ENCODE assay signal across 8 mouse cellular contexts in the genomic region with DNA sequence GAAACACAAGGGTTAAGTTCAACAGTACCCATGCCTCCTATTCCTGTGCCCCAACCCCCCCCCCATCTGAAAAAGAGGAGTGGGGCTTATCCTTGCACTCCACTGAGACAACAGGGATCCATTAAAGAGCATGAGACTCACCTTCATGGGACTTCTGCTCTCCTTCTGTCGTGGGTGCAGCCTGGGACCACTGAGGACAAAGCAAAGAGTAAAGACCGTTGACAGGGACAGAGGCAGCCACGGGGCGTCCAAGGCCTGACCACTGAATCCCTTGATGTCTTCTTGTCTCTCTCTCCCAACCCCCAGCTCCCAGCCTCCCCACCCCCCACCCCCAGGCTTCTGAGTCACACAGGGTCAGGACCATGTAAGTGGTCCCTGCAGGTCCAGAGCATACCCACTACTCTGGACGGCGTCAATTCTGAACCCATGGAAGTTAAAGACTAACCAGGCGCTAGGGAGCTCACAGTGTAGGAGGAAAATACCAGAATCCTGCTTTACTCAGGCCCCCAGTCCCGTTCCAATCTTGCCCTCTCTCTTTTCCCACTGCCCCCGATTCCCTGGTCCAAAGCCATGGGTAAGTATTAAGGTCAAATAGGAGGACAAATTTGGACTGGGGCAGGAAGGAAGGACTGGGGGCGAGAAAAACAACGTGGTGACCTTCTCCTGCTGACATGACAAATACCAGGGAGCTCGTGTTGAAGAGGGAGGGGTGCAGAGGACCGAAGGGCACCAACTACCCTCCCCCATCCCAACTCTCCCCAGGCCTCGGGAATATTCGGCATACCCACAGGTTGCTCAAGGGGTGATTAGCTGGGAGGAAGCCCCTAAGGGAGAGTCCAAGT. TPM values are rescaled to one million over a fixed set of nuclear protein-coding genes. Genes with fewer than 3 reads are reported as not detected.
DNase-seq lines count a peak whose midpoint lies in the region; ATAC-seq and TF ChIP-seq lines count a peak whose summit lies in the region.

No protein-coding gene starts in this region.

- TF ChIP-seq POLR2A in MEL (IDR thresholded peaks at IDR 0.05; ENCODE audit: control insufficient read depth in 1 of 2, insufficient read depth in 1 of 2, low read depth in 1 of 2, low read length in 2 of 2, poor library complexity in 1 of 2), result no peak

- H3K4me2 ChIP-seq in heart, embryonic 11.5 days, result peak overlapping the region; percentile 68
- peak overlapping the region; percentile 89 for H3K4me2 ChIP-seq in neural tube, embryonic 11.5 days (ENCODE audit: low read depth)

- whole genome bisulfite sequencing in heart, embryonic 11.5 days (ENCODE audit: insufficient replicate concordance), result 9% methylated on average over 15 of the region's 15 CpGs
- 19% methylated on average over 15 of the region's 15 CpGs for WGBS in neural tube, embryonic 11.5 days

- DNase-seq in 3T3-L1 (ENCODE audit: low read depth, low spot score) (peak; percentile 29), MEL (ENCODE audit: low read depth, low spot score) (no peak)
- DNase-seq in kidney, postnatal 10 days, result peak; percentile 69
- no peak for DNase-seq in neural tube, embryonic 11.5 days (ENCODE audit: low spot score)
- DNase-seq in layer of hippocampus, adult 9-10 months (ENCODE audit: low spot score), result no peak
- DNase-seq in cerebellum, adult 18-20 months, result no peak
- no peak for DNase-seq in thymus, postnatal 14 days

- H3K79me2 ChIP-seq in MEL (ENCODE audit: control insufficient read depth, insufficient read depth, low read length, poor library complexity), result peaks cover 46% of the 10 kb centered on the region

- H3K27ac ChIP-seq in MEL (ENCODE audit: control insufficient read depth, low read depth, low read length), result no peak overlapping the region
- H3K27ac ChIP-seq in heart, embryonic 11.5 days (ENCODE audit: low read depth, low read length), result peak overlapping the region; percentile 98
- H3K27ac ChIP-seq in neural tube, embryonic 11.5 days (ENCODE audit: low read depth, low read length), result no peak overlapping the region; the same call in 1 of the 2 replicates

- no peak for TF ChIP-seq RAD21 in MEL (IDR thresholded peaks at IDR 0.05; ENCODE audit: low read depth, low read length)

- ATAC-seq in heart, embryonic 11.5 days (replicated peaks; ENCODE audit: insufficient number of reproducible peaks, low FRiP score, low TSS enrichment), result no peak
- no peak for ATAC-seq in neural tube, embryonic 11.5 days (ENCODE audit: insufficient read depth, low FRiP score, low TSS enrichment)

- peak overlapping the region in 1 of 2 experiments; percentile 97; a peak in 2 of 4 replicates for H3K4me3 ChIP-seq in MEL (ENCODE audit: control insufficient read depth in 1 of 2, insufficient read depth in 1 of 2, low read depth in 2 of 2, low read length in 2 of 2)
- H3K4me3 ChIP-seq in heart, embryonic 11.5 days (ENCODE audit: low read depth, low read length), result peak overlapping the region; percentile 95
- H3K4me3 ChIP-seq in neural tube, embryonic 11.5 days (ENCODE audit: low read depth, low read length), result peak overlapping the region; percentile 91; the same call in 1 of the 2 replicates

- no peak for TF ChIP-seq CTCF in MEL (IDR thresholded peaks at IDR 0.05 in 2 of 3, conservative IDR thresholded peaks at IDR 0.05 in 1 of 3; ENCODE audit: control insufficient read depth in 1 of 3, insufficient read depth in 1 of 3, low read depth in 2 of 3, low read length in 3 of 3, poor library complexity in 1 of 3, severe bottlenecking in 1 of 3)

- peak overlapping the region; percentile 99 for H3K9ac ChIP-seq in MEL (ENCODE audit: control insufficient read depth, low read depth, low read length, poor library complexity, severe bottlenecking)
- H3K9ac ChIP-seq in heart, embryonic 11.5 days (ENCODE audit: low read depth, low read length), result peak overlapping the region; percentile 99
- peak overlapping the region; percentile 94 for H3K9ac ChIP-seq in neural tube, embryonic 11.5 days (ENCODE audit: low read length)

- H3K36me3 ChIP-seq in MEL (ENCODE audit: control insufficient read depth in 1 of 2, insufficient read depth in 2 of 2, low read length in 2 of 2), result peaks cover 4 to 19% of the 10 kb centered on the region in 2 experiments
- H3K36me3 ChIP-seq in heart, embryonic 11.5 days (ENCODE audit: control insufficient read depth, insufficient read depth, low read length), result peaks cover 15% of the 10 kb centered on the region
- H3K36me3 ChIP-seq in neural tube, embryonic 11.5 days (ENCODE audit: control insufficient read depth, insufficient read depth, low read length), result peaks cover 9% of the 10 kb centered on the region

- H3K4me1 ChIP-seq in MEL (ENCODE audit: control insufficient read depth in 1 of 2, insufficient read depth in 2 of 2, low read length in 2 of 2), result peaks cover 0 to 8% of the 10 kb centered on the region in 2 experiments; a peak in 2 of 4 replicates
- H3K4me1 ChIP-seq in heart, embryonic 11.5 days (ENCODE audit: control insufficient read depth, insufficient read depth, low read length), result peaks cover 45% of the 10 kb centered on the region
- peaks cover 29% of the 10 kb centered on the region for H3K4me1 ChIP-seq in neural tube, embryonic 11.5 days (ENCODE audit: control insufficient read depth, insufficient read depth, low read length)

- H3K9me3 ChIP-seq in MEL (replicated peaks; ENCODE audit: insufficient read depth, low read length), result no peaks in the 10 kb centered on the region
- no peaks in the 10 kb centered on the region for H3K9me3 ChIP-seq in heart, embryonic 11.5 days (replicated peaks; ENCODE audit: control insufficient read depth, low read length)
- no peaks in the 10 kb centered on the region for H3K9me3 ChIP-seq in neural tube, embryonic 11.5 days (ENCODE audit: control insufficient read depth, low read length)

- TF ChIP-seq EP300 in MEL (IDR thresholded peaks at IDR 0.05; ENCODE audit: low read depth in 1 of 2, low read length in 2 of 2), result no peak

- H3K27me3 ChIP-seq in MEL (ENCODE audit: control insufficient read depth in 1 of 2, insufficient read depth in 2 of 2, low read length in 2 of 2), result no peaks in the 10 kb centered on the region
- no peaks in the 10 kb centered on the region for H3K27me3 ChIP-seq in heart, embryonic 11.5 days (ENCODE audit: control insufficient read depth, insufficient read depth, low read length)
- H3K27me3 ChIP-seq in neural tube, embryonic 11.5 days (ENCODE audit: control insufficient read depth, insufficient read depth, low read length), result no peaks in the 10 kb centered on the region

TF ChIP-seq in MEL, 35 proteins besides CTCF, POLR2A, EP300 and RAD21:
- TF ChIP-seq GABPA (IDR thresholded peaks at IDR 0.05; ENCODE audit: low read depth, low read length), result no peak
- no peak for TF ChIP-seq JUND (IDR thresholded peaks at IDR 0.05; ENCODE audit: low read depth, low read length)
- no peak for TF ChIP-seq MXI1 (IDR thresholded peaks at IDR 0.05; ENCODE audit: low read depth, low read length)
- no peak for TF ChIP-seq NRF1 (IDR thresholded peaks at IDR 0.05; ENCODE audit: insufficient read depth, low read depth, low read length, poor library complexity, severe bottlenecking)
- TF ChIP-seq CHD1 (IDR thresholded peaks at IDR 0.05; ENCODE audit: low read depth, low read length), result no peak
- TF ChIP-seq NELFE (IDR thresholded peaks at IDR 0.05; ENCODE audit: low read depth, low read length), result no peak
- no peak for TF ChIP-seq TBP (IDR thresholded peaks at IDR 0.05; ENCODE audit: low read depth, low read length)
- TF ChIP-seq HCFC1 (IDR thresholded peaks at IDR 0.05; ENCODE audit: low read depth, low read length), result no peak
- no peak for TF ChIP-seq POLR2AphosphoS2 (IDR thresholded peaks at IDR 0.05; ENCODE audit: low read length)
- no peak for TF ChIP-seq SIN3A (IDR thresholded peaks at IDR 0.05; ENCODE audit: low read length)
- no peak for TF ChIP-seq CHD2 (IDR thresholded peaks at IDR 0.05; ENCODE audit: low read length)
- no peak for TF ChIP-seq USF1 (IDR thresholded peaks at IDR 0.05; ENCODE audit: low read depth, low read length)
- TF ChIP-seq POLR2AphosphoS5 (IDR thresholded peaks at IDR 0.05; ENCODE audit: borderline replicate concordance, low read depth, low read length), result no peak
- no peak for TF ChIP-seq UBTF (IDR thresholded peaks at IDR 0.05; ENCODE audit: borderline replicate concordance, insufficient read depth, low read depth, low read length)
- TF ChIP-seq ZC3H11A (IDR thresholded peaks at IDR 0.05; ENCODE audit: low read depth, low read length), result no peak
- no peak for TF ChIP-seq MYB (IDR thresholded peaks at IDR 0.05; ENCODE audit: low read depth, low read length)
- TF ChIP-seq ZNF384 (IDR thresholded peaks at IDR 0.05; ENCODE audit: low read depth, low read length), result no peak
- no peak for TF ChIP-seq ZMIZ1 (IDR thresholded peaks at IDR 0.05; ENCODE audit: low read depth, low read length)
- no peak for TF ChIP-seq ETS1 (IDR thresholded peaks at IDR 0.05; ENCODE audit: low read depth, low read length)
- no peak for TF ChIP-seq MAFK (IDR thresholded peaks at IDR 0.05; ENCODE audit: borderline replicate concordance, low read depth, low read length)

RNA-seq across cellular contexts. Expression of a gene that starts 3.7 kb away (rescaled TPM):
- total RNA-seq in MEL (2012; rRNA removed), result 16.1 and 39.4 TPM in 2 replicates
- 10 to 100 TPM in 1 of 2 experiments, not detected in 1; 38.6 TPM for polyA plus RNA-seq in MEL (2012; ENCODE audit: insufficient read depth in 1 of 2, insufficient read length in 2 of 2, low read depth in 1 of 2, low replicate concordance in 2 of 2, missing spikeins in 1 of 2)
- polyA plus RNA-seq in heart, embryonic 11.5 days (2014; fragmentation: Nextera tagmentation; extraction: Ambion mirVana), result 4.9 and 7.4 TPM in 2 replicates
- 2.3 and 3.4 TPM in 2 replicates for polyA plus RNA-seq in neural tube, embryonic 11.5 days (2014; fragmentation: Nextera tagmentation; extraction: Ambion mirVana)

Comparison
In these comparisons a context has a peak if more than half of its experiments do, and no peak if none do; other contexts are left out.
1. DNase-seq: peak in 3T3-L1 (single experiment) and kidney, postnatal 10 days (single experiment); none in MEL (single experiment), neural tube, embryonic 11.5 days (single experiment), layer of hippocampus, adult 9-10 months (single experiment), cerebellum, adult 18-20 months (0 of 2) and thymus, postnatal 14 days (single experiment).
2. Peak in every context shown above with its lines, with median percentiles within 50 percentile points of each other: H3K9ac ChIP-seq.